8 mouse cellular contexts compared by ENCODE assay signal in genomic region chr11:19966294-19966693, GRCm38 (mm10). TPM values are rescaled to one million over a fixed set of nuclear protein-coding genes. Genes with fewer than 3 reads are reported as not detected.
DNase-seq lines count a peak whose midpoint lies in the region; ATAC-seq and TF ChIP-seq lines count a peak whose summit lies in the region.
"Had no signal": no experiment of that assay in that cellular context is flagged by ENCODE, and none has a peak within 500 bp of the region (broad histone marks: within the 10 kb centered on the region; RNA-seq: fewer than 3 reads in every experiment).

No protein-coding gene starts in this region.

- peak overlapping the region; percentile 41 for H3K27ac ChIP-seq in heart, embryonic 16.5 days (ENCODE audit: low read length)
- no peak overlapping the region for H3K27ac ChIP-seq in liver, embryonic 11.5 days (ENCODE audit: low read depth, low read length)
- no peak overlapping the region; the same call in 1 of the 2 replicates for H3K27ac ChIP-seq in cerebellum, adult 2 months (ENCODE audit: insufficient read depth, low read length)
- H3K27ac ChIP-seq: limb, embryonic 10.5 days had no signal

- H3K36me3 ChIP-seq in heart, embryonic 16.5 days (ENCODE audit: control insufficient read depth, insufficient read depth): no peaks in the 10 kb centered on the region
- H3K36me3 ChIP-seq in liver, embryonic 11.5 days (ENCODE audit: control insufficient read depth, insufficient read depth, low read length): no peaks in the 10 kb centered on the region

- ATAC-seq in heart, embryonic 16.5 days (replicated peaks; ENCODE audit: extremely low read depth, insufficient read depth, low FRiP score): peak; percentile 79
- peak; percentile 62 for ATAC-seq in liver, embryonic 11.5 days (replicated peaks; ENCODE audit: low FRiP score)

- H3K9ac ChIP-seq in heart, embryonic 16.5 days (ENCODE audit: low read length): 0 out of 2 replicates have a peak overlapping the region, but pooled peaks have one; percentile 0
- no peak overlapping the region for H3K9ac ChIP-seq in liver, embryonic 11.5 days (ENCODE audit: low read depth, low read length)

- TF ChIP-seq CTCF in cerebellum, adult 2 months (IDR thresholded peaks at IDR 0.05; ENCODE audit: borderline replicate concordance, insufficient read depth, low read depth, low read length): no peak

- no peak for TF ChIP-seq POLR2A in cerebellum, adult 2 months (IDR thresholded peaks at IDR 0.05; ENCODE audit: borderline replicate concordance, insufficient read depth, low read length)

- no peaks in the 10 kb centered on the region for H3K9me3 ChIP-seq in heart, embryonic 16.5 days (replicated peaks; ENCODE audit: control insufficient read depth, low read length)
- H3K9me3 ChIP-seq in liver, embryonic 11.5 days (ENCODE audit: control insufficient read depth, low read length): no peaks in the 10 kb centered on the region
- H3K9me3 ChIP-seq: limb, embryonic 10.5 days had no signal

- H3K4me2 ChIP-seq in heart, embryonic 16.5 days (ENCODE audit: low read depth, low read length): no peak overlapping the region
- no peak overlapping the region for H3K4me2 ChIP-seq in liver, embryonic 11.5 days

- DNase-seq in urinary bladder, postnatal 14 days (ENCODE audit: low spot score): peak; percentile 53
- DNase-seq in urinary bladder, postnatal 10 days (ENCODE audit: low spot score): no peak
- DNase-seq in liver, embryonic 11.5 days (ENCODE audit: low spot score): no peak
- no peak for DNase-seq in layer of hippocampus, postnatal 14 days (ENCODE audit: low spot score in 2 of 2)
- no peak for DNase-seq in adrenal gland, postnatal 36 days
- DNase-seq in cerebellum, adult 2 months: no peak

- H3K4me1 ChIP-seq in heart, embryonic 16.5 days (ENCODE audit: control insufficient read depth, insufficient read depth, low read length): peaks cover 64% of the 10 kb centered on the region
- H3K4me1 ChIP-seq in liver, embryonic 11.5 days (replicated peaks; ENCODE audit: control insufficient read depth, insufficient read depth, low read length): peaks cover 59% of the 10 kb centered on the region
- H3K4me1 ChIP-seq in cerebellum, adult 2 months (ENCODE audit: control insufficient read depth, insufficient read depth, low read length): peaks cover 52% of the 10 kb centered on the region

- 27% methylated on average over 2 of the region's 2 CpGs for WGBS in heart, embryonic 16.5 days
- 44% methylated on average over 2 of the region's 2 CpGs for WGBS in liver, embryonic 11.5 days
- WGBS in cerebellum, adult 2 months: 72% methylated on average over 2 of the region's 2 CpGs

- H3K27me3 ChIP-seq in heart, embryonic 16.5 days (ENCODE audit: control insufficient read depth, insufficient read depth, low read length): no peaks in the 10 kb centered on the region
- no peaks in the 10 kb centered on the region for H3K27me3 ChIP-seq in liver, embryonic 11.5 days (replicated peaks; ENCODE audit: control insufficient read depth, insufficient read depth, low read length)
- no peaks in the 10 kb centered on the region for H3K27me3 ChIP-seq in cerebellum, adult 2 months (ENCODE audit: control insufficient read depth, insufficient read depth, low read length)

- H3K4me3 ChIP-seq in heart, embryonic 16.5 days (ENCODE audit: low read length): no peak overlapping the region
- no peak overlapping the region for H3K4me3 ChIP-seq in liver, embryonic 11.5 days (ENCODE audit: low read depth, low read length)
- H3K4me3 ChIP-seq in cerebellum, adult 2 months (replicated peaks; ENCODE audit: insufficient read depth, low read depth, low read length): no peak overlapping the region
- H3K4me3 ChIP-seq: limb, embryonic 10.5 days had no signal

RNA-seq across cellular contexts. Expression of gene Spred2, which starts 42.1 kb away (rescaled TPM):
- polyA plus RNA-seq in heart, embryonic 16.5 days (2015; fragmentation: Nextera tagmentation; extraction: Ambion mirVana): 4.1 and 4.5 TPM in 2 replicates
- polyA plus RNA-seq in liver, embryonic 11.5 days (2014; fragmentation: Nextera tagmentation; extraction: Ambion mirVana): 4.8 and 5.0 TPM in 2 replicates
- total RNA-seq in layer of hippocampus, postnatal 14 days (2021): 10 to 100 TPM; 82.5 to 88.9 TPM
- total RNA-seq in adrenal gland, postnatal 36 days (2021): 10 to 100 TPM; 32.0 to 38.0 TPM
- polyA plus RNA-seq in cerebellum, adult 2 months (2012; rRNA removed): 40.3 and 40.6 TPM in 2 replicates
